Mouse (Mus musculus): ENCODE measurements around the gene Topaz1.
A peak's percentile ranks its signal among the peaks of the same experiment; 100 is the strongest.

Topaz1 gene

GRCm38 (mm10) chr9:122747060-122747459, at the start of gene Topaz1:
Topaz1 (plus strand) TSS chr9:122747346.
- DNase-seq (ENCODE audit: low spot score in 2 of 2) = no peak

GRCm38 (mm10) chr9:122701817-122702216, 45.3 kb upstream of the Topaz1 start:
- DNase-seq (ENCODE audit: low spot score in 2 of 2) = peak in 1 of 2 experiments; percentile 7

- no peak for DNase-seq (ENCODE audit: low spot score in 2 of 2)
Observed at GRCm38 (mm10) chr9:122713836-122714235, 33.3 kb upstream of the Topaz1 start.

GRCm38 (mm10) chr9:122715046-122715445, 32.1 kb upstream of the Topaz1 start:
- DNase-seq (ENCODE audit: low spot score in 2 of 2) = no peak

- DNase-seq (ENCODE audit: low spot score in 2 of 2) = no peak
Observed at GRCm38 (mm10) chr9:122716131-122716921, 30.8 kb upstream of the Topaz1 start.

GRCm38 (mm10) chr9:122722296-122722695, 24.9 kb upstream of the Topaz1 start:
- DNase-seq (ENCODE audit: low spot score in 2 of 2) = no peak

- DNase-seq (ENCODE audit: low spot score in 2 of 2) = no peak
Observed at GRCm38 (mm10) chr9:122725046-122725765, 21.9 kb upstream of the Topaz1 start.

- peak in 1 of 2 experiments; percentile 30 for DNase-seq (ENCODE audit: low spot score in 2 of 2)
Observed at GRCm38 (mm10) chr9:122729500-122729899, 17.6 kb upstream of the Topaz1 start.

GRCm38 (mm10) chr9:122732126-122732810, 14.9 kb upstream of the Topaz1 start:
- no peak for DNase-seq (ENCODE audit: low spot score in 2 of 2)

GRCm38 (mm10) chr9:122733222-122733621, 13.9 kb upstream of the Topaz1 start:
- DNase-seq (ENCODE audit: low spot score in 2 of 2) = no peak

GRCm38 (mm10) chr9:122734934-122735333, 12.2 kb upstream of the Topaz1 start:
- no peak for DNase-seq (ENCODE audit: low spot score in 2 of 2)

- DNase-seq (ENCODE audit: low spot score in 2 of 2) = no peak
Observed at GRCm38 (mm10) chr9:122736001-122736400, 11.1 kb upstream of the Topaz1 start.

- peak in 1 of 2 experiments; percentile 30 for DNase-seq (ENCODE audit: low spot score in 2 of 2)
Observed at GRCm38 (mm10) chr9:122736742-122737141, 10.4 kb upstream of the Topaz1 start.

GRCm38 (mm10) chr9:122745879-122746278, 1.3 kb upstream of the Topaz1 start:
- no peak for DNase-seq (ENCODE audit: low spot score in 2 of 2)

- DNase-seq (ENCODE audit: low spot score in 2 of 2) = no peak
Observed at GRCm38 (mm10) chr9:122757614-122758013, 10.5 kb downstream of the Topaz1 start.

- no peak for DNase-seq (ENCODE audit: low spot score in 2 of 2)
Observed at GRCm38 (mm10) chr9:122760111-122760510, 13.0 kb downstream of the Topaz1 start.

- DNase-seq (ENCODE audit: low spot score in 2 of 2) = no peak
Observed at GRCm38 (mm10) chr9:122785231-122785630, 38.1 kb downstream of the Topaz1 start.

GRCm38 (mm10) chr9:122786534-122786933, 39.4 kb downstream of the Topaz1 start:
- no peak for DNase-seq (ENCODE audit: low spot score in 2 of 2)

GRCm38 (mm10) chr9:122805053-122805844, 58.1 kb downstream of the Topaz1 start, which contains the start of gene Tcaim:
Tcaim (plus strand) TSS chr9:122805539.
- DNase-seq (ENCODE audit: low spot score in 2 of 2) = peak; percentile 89 to 95

- no peak for DNase-seq (ENCODE audit: low spot score in 2 of 2)
Observed at GRCm38 (mm10) chr9:122805845-122806341, 58.7 kb downstream of the Topaz1 start.

- DNase-seq (ENCODE audit: low spot score in 2 of 2) = no peak
Observed at GRCm38 (mm10) chr9:122807186-122807585, 60.0 kb downstream of the Topaz1 start.
